Mouse (Mus musculus): ENCODE measurements around the gene Olfr285.

Olfr285 gene

GRCm38 (mm10) chr15:98317177-98317724 lies at the start of gene Olfr285:
TSS of gene Olfr285 (minus strand) at chr15:98317353.
- CTCF ChIA-PET = no interaction called here

DNA sequence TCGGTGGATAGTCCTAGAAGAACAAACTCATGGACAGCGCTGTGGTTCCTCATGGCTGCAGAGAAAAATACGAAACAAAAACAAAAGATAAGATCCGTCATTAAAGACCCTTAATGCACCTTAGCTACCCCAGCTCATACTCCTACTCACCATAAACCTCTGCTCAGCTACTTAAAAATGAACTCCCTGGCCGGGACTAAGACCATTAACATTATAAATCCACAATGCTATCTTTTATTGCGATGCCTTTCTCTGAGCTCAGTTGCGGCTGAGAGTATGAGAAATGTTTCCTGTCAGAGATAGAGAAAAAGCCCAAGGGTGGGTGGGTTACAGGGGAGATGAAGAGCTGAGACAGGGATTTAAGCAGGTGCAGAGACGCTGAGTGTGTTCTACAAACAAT lies 23.7 kb upstream of the Olfr285 start, which contains the start of gene Olfr284:
Gene Olfr284, minus strand, starts transcription at position 101 of the 400 bp plus-strand sequence.
- CTCF ChIA-PET = no interaction called here

DNA sequence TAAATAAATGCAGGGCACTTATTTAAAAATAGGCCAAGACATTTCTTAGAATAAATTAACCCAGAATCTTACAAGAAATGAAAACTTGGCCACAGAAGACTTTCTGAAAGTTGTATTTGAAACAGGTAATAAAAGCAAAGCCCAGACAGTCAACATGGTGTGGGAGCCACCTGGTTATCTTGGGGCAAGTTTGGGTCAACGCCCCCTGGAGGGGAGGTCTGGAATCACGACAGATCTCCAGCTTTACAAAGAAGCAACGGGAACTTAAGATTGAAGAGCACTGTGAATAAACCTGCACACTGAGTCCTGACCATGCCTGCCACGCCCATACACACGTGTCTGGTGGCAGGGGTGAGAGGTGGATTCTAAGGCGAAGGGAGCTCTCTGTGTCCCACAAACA lies 1.4 kb downstream of the Olfr285 start:
- CTCF ChIA-PET = no interaction called here

- CTCF ChIA-PET = no interaction called here
Measured at GRCm38 (mm10) chr15:98295628-98296551, 21.3 kb downstream of the Olfr285 start, which contains the start of gene Zfp641. TSS of gene Zfp641 (minus strand) at chr15:98296161.

- CTCF ChIA-PET = no interaction called here
Measured at GRCm38 (mm10) chr15:98293651-98294050, 23.5 kb downstream of the Olfr285 start.

DNA sequence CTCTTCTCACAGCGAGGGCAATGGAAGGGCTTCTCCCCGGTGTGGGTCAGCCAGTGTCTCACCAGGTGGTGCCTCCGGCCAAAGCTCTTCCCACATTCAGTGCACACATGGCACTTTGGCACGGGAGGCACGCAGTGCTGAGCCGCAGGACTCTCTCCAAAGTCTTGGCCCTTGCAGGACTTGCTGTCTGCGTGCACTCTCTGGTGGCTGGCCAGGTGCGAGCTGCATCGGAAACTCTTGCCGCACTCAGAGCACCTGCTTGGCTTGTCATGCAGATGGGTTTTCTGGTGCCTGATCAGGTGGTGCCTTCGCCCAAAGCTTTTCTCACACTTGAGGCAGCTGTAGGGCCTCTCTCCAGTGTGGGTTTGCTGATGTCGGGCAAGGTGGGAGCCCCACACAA lies 28.6 kb downstream of the Olfr285 start:
- CTCF ChIA-PET = no interaction called here

DNA sequence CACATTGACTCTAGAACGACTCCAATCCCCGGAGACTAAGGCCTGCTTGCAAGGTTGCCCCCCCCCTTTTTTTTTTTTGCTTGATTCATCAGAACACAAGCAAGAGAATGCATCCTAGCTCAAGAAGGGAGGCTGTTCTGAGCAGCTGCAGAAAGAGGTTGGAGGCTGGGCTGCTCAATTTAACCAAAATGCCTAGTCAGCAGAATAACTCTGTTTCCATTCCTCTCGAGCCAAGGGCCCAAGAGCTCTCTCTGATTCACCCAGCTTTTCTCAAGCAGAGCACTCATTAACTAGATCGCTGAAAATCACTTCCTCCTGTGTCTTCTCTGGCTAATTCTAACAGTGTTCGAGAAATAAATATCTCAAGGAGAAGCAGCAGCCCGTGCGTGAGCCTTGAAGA lies 30.7 kb downstream of the Olfr285 start:
- CTCF ChIA-PET = no interaction called here
